Mouse (Mus musculus) liver, embryonic 11.5 days (tissue): ENCODE measurements around the gene Trim39. TPM values are rescaled to one million over a fixed set of nuclear protein-coding genes. Genes with fewer than 3 reads are reported as not detected.

Experiments
- ATAC-seq: fragments of 200-750 bp; cut with Nextera tagmentation; replicated peaks from 2 replicates; pipeline ENCODE4 v1.8.0; 2017; ENCODE audit warnings: moderate number of reproducible peaks, mild to moderate bottlenecking, moderate TSS enrichment, moderate library complexity; ENCODE audit not compliant: low FRiP score
- DNase-seq: peaks from one replicate; pipeline ENCODE4 v3.0.0-alpha.2; 2017; ENCODE audit warnings: low spot score
- H3K27ac ChIP-seq: fragments of 300-500 bp; sonication (generic); 2 replicates; pipeline ENCODE4 v1.5.1; 2014; ENCODE audit warnings: mild to moderate bottlenecking, low read depth, low read length, control low read depth
- H3K27me3 ChIP-seq: fragments of 300-500 bp; sonication (generic); replicated peaks from 2 replicates; pipeline ENCODE4 v1.6.1; 2014; ENCODE audit warnings: low read length, mixed read lengths; ENCODE audit not compliant: control insufficient read depth, insufficient read depth
- H3K36me3 ChIP-seq: fragments of 300-500 bp; sonication (generic); 2 replicates; pipeline ENCODE4 v1.6.1; 2014; ENCODE audit warnings: mild to moderate bottlenecking, low read length, moderate library complexity, mixed read lengths; ENCODE audit not compliant: control insufficient read depth, insufficient read depth
- H3K4me1 ChIP-seq: fragments of 300-500 bp; sonication (generic); replicated peaks from 2 replicates; pipeline ENCODE4 v1.6.1; 2014; ENCODE audit warnings: low read length, mixed read lengths; ENCODE audit not compliant: control insufficient read depth, insufficient read depth
- H3K4me2 ChIP-seq: fragments of 300-500 bp; sonication (generic); 2 replicates; pipeline ENCODE4 v1.6.1; 2014; ENCODE audit warnings: mild to moderate bottlenecking, control low read depth, moderate library complexity
- H3K4me3 ChIP-seq: fragments of 300-500 bp; sonication (generic); 2 replicates; pipeline ENCODE4 v1.5.1; 2014; ENCODE audit warnings: low read depth, low read length, control low read depth
- H3K9ac ChIP-seq: fragments of 300-500 bp; sonication (generic); 2 replicates; pipeline ENCODE4 v1.6.1; 2014; ENCODE audit warnings: low read depth, low read length, control low read depth
- H3K9me3 ChIP-seq: fragments of 300-500 bp; sonication (generic); 2 replicates; pipeline ENCODE4 v1.6.1; 2016; ENCODE audit warnings: low read length, inconsistent platforms, mixed read lengths; ENCODE audit not compliant: control insufficient read depth
- WGBS: fragments of 180-500 bp; shearing (Covaris S2); extraction: QIAGEN DNeasy Blood & Tissue Kit; methylation state at CpG from one replicate; pipeline ENCODE4 v1.1.7; 2014; 5-methylcytosine and 5-hydroxymethylcytosine counted together
- polyA plus RNA-seq: library from polyadenylated mRNA; unstranded; fragments of >200 nt; fragmentation: Nextera tagmentation; extraction: Ambion mirVana; gene quantifications from 2 replicates; pipeline ENCODE4 v1.2.1, GENCODE M21; 2014

Trim39 gene
- polyA plus RNA-seq, 1 experiment from 2014 or later, result 14.9 TPM

DNA sequence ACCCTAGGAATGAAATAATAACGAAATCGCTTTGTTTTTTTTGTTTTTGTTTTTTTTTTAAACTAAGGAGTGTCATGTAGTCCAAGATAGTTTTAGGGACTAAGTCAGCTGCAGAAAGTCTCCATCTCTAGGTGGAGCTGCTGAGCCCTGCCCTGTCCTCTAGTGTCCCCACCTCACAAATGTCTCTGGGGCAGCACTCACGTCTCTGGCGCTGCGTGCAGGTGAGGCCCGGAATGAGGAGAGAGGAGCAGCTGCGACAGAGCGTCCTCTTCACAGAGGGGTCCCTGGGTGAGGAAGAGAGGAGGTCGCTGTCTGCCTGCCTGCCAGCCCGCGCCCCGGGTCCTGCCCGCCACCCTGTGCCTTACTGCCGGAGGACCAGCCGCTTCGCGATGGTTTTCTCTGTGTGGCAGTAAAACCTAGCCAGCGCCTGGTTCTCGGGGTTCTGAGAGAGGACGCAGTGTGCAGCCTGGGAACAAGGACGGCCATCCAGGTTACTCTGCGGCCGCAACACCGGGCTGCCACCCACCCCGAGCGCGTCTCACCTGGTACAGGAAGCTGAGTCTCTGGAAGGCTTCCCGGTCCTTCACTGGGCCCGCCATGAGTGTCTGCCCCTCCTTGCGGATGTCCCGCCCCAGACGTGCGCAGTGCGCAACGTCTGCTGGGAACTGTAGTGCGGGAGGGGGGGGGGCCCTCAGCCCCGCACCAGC is 14.7 kb downstream of the Trim39 start:
- H3K4me1 ChIP-seq, result peaks cover 8% of the 10 kb centered on the region
- H3K36me3 ChIP-seq, result peaks cover 11% of the 10 kb centered on the region
- no peaks in the 10 kb centered on the region for H3K9me3 ChIP-seq
- peak overlapping the region; percentile 52 for H3K27ac ChIP-seq
- under 1% methylated on average over 37 of the region's 37 CpGs for WGBS
- DNase-seq (peak; percentile 85), ATAC-seq (peak; percentile 94)
- H3K27me3 ChIP-seq, result 0 out of 2 replicates have a peak, but pooled peaks cover 3% of the 10 kb centered on the region
- peak overlapping the region; percentile 88 for H3K9ac ChIP-seq
- peak overlapping the region; percentile 58 for H3K4me2 ChIP-seq
- H3K4me3 ChIP-seq, result peak overlapping the region; percentile 90

DNA sequence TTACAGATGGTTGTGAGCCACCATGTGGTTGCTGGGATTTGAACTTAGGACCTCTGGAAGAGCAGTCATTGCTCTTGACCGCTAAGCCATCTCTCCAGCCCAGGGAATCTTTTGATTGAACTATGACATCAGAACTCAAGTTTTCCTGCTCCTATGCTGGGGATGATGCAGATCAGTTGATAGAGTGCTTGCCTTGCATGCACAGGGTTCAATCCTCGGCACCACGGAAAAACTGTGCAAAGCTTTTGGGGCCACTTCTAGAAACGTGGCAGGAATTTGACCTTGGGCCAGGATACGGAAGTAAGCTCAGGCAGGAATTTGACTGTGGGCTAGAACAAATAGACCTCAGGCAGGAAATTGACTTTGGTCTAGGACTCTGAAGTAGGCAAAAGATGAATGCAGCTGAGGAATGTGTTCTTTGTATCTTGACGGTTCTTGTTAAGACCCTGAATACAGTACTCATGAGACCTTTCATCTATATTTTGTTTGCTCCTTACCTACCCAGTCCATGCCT is 18.9 kb downstream of the Trim39 start:
- Histone ChIP-seq H3K36me3 (no peaks in the 10 kb centered on the region), H3K27me3 (peaks cover 25% of the 10 kb centered on the region), H3K9me3 (no peaks in the 10 kb centered on the region), H3K4me3 (no peak overlapping the region), H3K4me2 (no peak overlapping the region), H3K27ac (no peak overlapping the region), H3K9ac (no peak overlapping the region), H3K4me1 (peaks cover 12% of the 10 kb centered on the region)
- ATAC-seq (no peak), DNase-seq (no peak)
- 42% methylated on average over 6 of the region's 6 CpGs for WGBS

DNA sequence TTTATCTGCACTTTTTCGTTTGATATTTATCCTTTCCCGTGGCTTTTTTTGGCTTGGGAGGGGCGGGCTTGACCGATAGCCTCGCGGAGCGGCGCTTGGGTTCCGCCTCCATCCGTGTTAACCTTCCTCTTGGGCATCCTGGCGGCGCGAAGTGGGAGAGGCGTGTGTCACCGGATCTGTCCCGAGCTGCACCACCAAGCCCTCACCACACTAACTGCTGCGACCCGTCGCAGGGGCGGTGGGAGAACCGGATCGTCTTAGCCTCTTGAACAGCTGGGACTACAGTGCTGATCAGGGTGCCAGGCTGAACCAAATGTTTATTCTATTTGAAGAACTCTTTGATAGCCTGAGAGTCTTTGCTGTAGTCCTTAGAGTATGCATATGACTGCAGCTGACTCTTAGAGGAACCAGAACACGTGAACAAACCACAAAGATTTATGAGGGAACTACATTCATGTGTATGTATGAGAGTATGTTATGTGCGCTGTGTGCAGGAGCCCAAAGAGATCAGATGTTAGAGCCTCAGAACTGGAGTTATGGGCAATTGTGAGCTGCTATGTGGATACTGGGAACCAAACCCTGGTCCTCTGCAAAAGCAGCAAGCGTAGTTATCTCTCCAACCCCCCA is 19.7 kb downstream of the Trim39 start:
- H3K27me3 ChIP-seq, result peaks cover 28% of the 10 kb centered on the region
- peaks cover 12% of the 10 kb centered on the region for H3K4me1 ChIP-seq
- H3K4me3 ChIP-seq, result peak overlapping the region; percentile 27; the same call in 1 of the 2 replicates
- no peaks in the 10 kb centered on the region for H3K36me3 ChIP-seq
- 8% methylated on average over 25 of the region's 25 CpGs for WGBS
- H3K27ac ChIP-seq, result no peak overlapping the region
- 0 out of 2 replicates have a peak, but pooled peaks have one; percentile 18 for ATAC-seq
- no peak overlapping the region for H3K9ac ChIP-seq
- peak overlapping the region; percentile 59 for H3K4me2 ChIP-seq
- no peaks in the 10 kb centered on the region for H3K9me3 ChIP-seq
- no peak for DNase-seq

DNA sequence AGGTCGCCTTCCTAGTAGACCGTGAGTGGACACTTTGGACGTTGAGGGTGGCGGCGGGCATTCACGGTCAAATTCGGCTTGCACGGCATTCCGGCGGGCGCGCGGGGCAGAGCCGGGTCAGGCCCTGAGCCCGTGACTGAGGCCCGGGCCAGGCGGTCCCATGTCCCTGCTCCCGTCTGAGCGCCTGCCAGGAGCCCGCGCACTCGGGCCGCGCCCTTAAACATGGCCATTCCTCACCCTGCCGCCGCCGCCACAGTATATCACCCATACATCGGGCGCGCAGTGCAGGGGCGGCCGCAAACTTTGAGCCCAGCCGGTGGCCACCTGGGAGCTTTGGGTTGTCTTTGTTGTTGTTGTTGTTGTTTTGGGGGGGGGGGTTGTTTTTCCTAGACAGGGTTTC is 23.2 kb downstream of the Trim39 start:
- H3K27ac ChIP-seq, result no peak overlapping the region
- H3K4me3 ChIP-seq, result no peak overlapping the region; the same call in 1 of the 2 replicates
- no peaks in the 10 kb centered on the region for H3K9me3 ChIP-seq
- peak overlapping the region; percentile 40 for H3K4me2 ChIP-seq
- H3K27me3 ChIP-seq, result peaks cover 28% of the 10 kb centered on the region
- WGBS, result 10% methylated on average over 33 of the region's 33 CpGs
- ATAC-seq, result no peak
- no peak for DNase-seq
- no peak overlapping the region for H3K9ac ChIP-seq
- no peaks in the 10 kb centered on the region for H3K36me3 ChIP-seq
- 0 out of 2 replicates have a peak, but pooled peaks cover 5% of the 10 kb centered on the region for H3K4me1 ChIP-seq

DNA sequence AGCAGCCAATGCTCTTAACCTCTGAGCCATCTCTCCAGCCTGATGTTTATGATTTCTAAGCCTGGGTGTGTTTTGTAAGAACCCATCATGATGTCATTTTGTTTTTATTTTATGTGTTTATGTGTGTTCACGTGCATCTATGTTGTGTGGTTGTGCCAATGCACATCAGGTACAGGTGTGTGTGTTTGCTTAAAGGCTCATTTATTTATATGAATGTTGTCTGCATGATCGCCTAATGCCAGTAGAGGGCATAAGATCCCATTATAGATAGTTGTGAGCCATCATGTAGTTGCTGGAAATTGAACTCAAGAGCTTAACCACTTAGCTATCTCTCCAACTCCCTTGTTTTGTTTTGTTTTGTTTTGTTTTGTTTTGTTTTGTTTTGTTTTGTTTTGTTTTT is 26.3 kb downstream of the Trim39 start:
- 78% methylated on average over 2 of the region's 2 CpGs for WGBS
- no peak for DNase-seq
- no peak overlapping the region for H3K4me2 ChIP-seq

DNA sequence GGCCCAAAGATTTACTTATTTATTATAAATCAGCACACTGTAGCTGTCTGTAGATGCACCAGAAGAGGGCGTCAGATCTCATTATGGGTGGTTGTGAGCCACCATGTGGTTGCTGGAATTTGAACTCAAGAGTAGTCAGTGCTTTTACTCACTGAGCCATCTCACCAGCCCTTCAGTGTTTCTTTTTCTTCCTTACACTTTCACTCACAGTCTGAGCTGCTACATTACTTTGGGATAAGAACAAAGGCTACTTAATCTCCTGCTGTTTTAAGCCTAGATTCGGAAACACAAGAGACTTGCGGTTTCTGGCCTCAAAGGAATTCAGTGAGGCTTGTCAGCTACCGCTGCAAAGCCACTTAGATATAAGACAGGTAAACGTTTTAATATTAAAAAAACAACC is 28.0 kb downstream of the Trim39 start:
- no peak for ATAC-seq
- 45% methylated on average over 5 of the region's 5 CpGs for WGBS

More for the DNA sequence above, 26.3 kb downstream of the Trim39 start:
- Histone ChIP-seq H3K27me3 (peaks cover 28% of the 10 kb centered on the region), H3K4me3 (no peak overlapping the region), H3K4me1 (no peaks in the 10 kb centered on the region), H3K36me3 (no peaks in the 10 kb centered on the region), H3K9ac (no peak overlapping the region), H3K9me3 (no peaks in the 10 kb centered on the region), H3K27ac (no peak overlapping the region)
- ATAC-seq, result no peak

DNA sequence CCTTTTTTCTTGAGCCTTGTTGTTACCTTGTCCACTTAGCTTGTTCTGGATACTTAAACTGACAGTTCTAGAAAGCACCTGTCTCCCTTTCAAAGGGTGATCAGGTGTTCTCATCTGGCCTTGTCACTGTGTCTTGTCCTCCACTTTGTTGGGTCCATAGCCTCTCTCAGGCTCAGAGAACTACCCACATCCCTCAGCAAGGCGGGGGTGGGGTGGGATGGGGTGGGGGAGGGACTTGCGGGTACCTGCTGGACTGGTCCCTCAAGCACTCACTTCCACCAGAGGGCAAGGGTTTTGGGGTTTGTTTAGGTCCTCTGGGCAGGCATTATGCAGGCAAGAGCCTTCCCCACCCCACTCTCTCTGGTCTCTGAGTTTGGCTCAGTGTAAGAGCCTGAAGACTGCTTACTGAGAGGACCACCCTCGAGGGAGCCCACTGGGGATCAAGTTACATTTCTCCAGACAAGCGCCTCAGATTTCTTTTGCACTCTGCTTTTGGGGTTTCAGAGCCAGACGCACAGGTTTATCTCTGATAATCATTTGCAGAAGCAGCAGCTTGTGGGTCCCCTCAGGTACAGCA is 31.3 kb downstream of the Trim39 start:
- no peak for ATAC-seq
- WGBS, result 6% methylated on average over 5 of the region's 5 CpGs
- DNase-seq, result no peak
- H3K4me2 ChIP-seq, result no peak overlapping the region
- peaks cover 38% of the 10 kb centered on the region for H3K27me3 ChIP-seq
- H3K9ac ChIP-seq, result no peak overlapping the region
- H3K9me3 ChIP-seq, result no peaks in the 10 kb centered on the region
- no peaks in the 10 kb centered on the region for H3K36me3 ChIP-seq
- H3K4me3 ChIP-seq, result no peak overlapping the region
- H3K4me1 ChIP-seq, result no peaks in the 10 kb centered on the region
- no peak overlapping the region for H3K27ac ChIP-seq

More for the DNA sequence above, 28.0 kb downstream of the Trim39 start:
- Histone ChIP-seq H3K27me3 (peaks cover 25% of the 10 kb centered on the region), H3K36me3 (no peaks in the 10 kb centered on the region), H3K27ac (no peak overlapping the region), H3K4me1 (no peaks in the 10 kb centered on the region), H3K9me3 (no peaks in the 10 kb centered on the region), H3K4me2 (no peak overlapping the region), H3K4me3 (no peak overlapping the region), H3K9ac (no peak overlapping the region)
- DNase-seq, result no peak

DNA sequence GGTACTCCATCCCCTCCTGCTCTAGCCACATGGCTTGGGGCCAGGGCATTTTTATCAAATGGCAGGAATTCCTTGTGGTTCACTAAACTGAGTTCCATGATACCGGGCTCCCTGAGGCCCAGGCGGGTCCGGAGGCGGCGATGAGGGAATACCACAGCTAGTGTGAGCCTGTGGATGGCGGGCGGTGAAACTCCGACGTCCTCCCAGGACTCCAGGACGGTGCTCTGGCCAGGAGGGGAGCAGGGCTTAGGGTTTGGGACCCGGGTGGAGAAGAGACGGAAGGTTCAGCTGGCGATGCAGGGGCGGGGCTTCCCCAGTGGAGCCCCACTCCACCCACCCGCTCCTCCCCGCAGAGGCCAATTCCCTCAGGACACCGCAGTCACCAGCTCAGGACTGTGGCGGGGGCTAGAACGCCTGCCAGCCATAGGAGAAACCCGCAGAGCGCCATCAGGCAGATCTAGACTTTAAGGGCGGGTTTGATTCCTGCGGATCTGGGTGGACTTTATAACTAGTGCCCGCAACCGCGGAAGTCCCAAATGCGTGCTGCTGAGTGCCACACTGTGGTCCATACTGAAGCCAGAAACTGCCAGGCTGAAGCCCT is 34.6 kb downstream of the Trim39 start:
- DNase-seq (no peak), ATAC-seq (no peak)
- Histone ChIP-seq H3K9ac (no peak overlapping the region), H3K36me3 (no peaks in the 10 kb centered on the region), H3K9me3 (no peaks in the 10 kb centered on the region), H3K27me3 (peaks cover 53% of the 10 kb centered on the region), H3K4me2 (peak overlapping the region; percentile 56), H3K27ac (no peak overlapping the region), H3K4me3 (peak overlapping the region; percentile 28), H3K4me1 (no peaks in the 10 kb centered on the region)
- WGBS, result 4% methylated on average over 27 of the region's 27 CpGs
